Mouse (Mus musculus) MEL (cell line): ENCODE measurements around the gene Ccdc106. TPM values are rescaled to one million over a fixed set of nuclear protein-coding genes. Genes with fewer than 3 reads are reported as not detected.

Experiments
- DNase-seq: peaks from one replicate; pipeline ENCODE4 v3.0.0; 2011; ENCODE audit warnings: low read depth, low spot score
- H3K27ac ChIP-seq: 2 replicates; pipeline ENCODE4 v1.5.1; 2012; ENCODE audit warnings: low read depth, mild to moderate bottlenecking, control low read depth, low read length, moderate library complexity; ENCODE audit not compliant: control insufficient read depth
- H3K27me3 ChIP-seq, 2 experiments: fragments of 150-350 bp in 1 of 2; sonication (generic) in 1 of 2; 2 replicates each; pipeline ENCODE4 v1.6.1; 2012; ENCODE audit warnings: low read length in 2 of 2, mild to moderate bottlenecking in 2 of 2, improper control_type of control experiment in 1 of 2, moderate library complexity in 1 of 2; ENCODE audit not compliant: insufficient read depth in 2 of 2, control insufficient read depth in 1 of 2
- H3K36me3 ChIP-seq, 2 experiments: 2 replicates each; pipeline ENCODE4 v1.6.1; 2012 to 2014; ENCODE audit warnings: low read length in 2 of 2, improper control_type of control experiment in 1 of 2, inconsistent platforms in 1 of 2, mild to moderate bottlenecking in 1 of 2; ENCODE audit not compliant: insufficient read depth in 2 of 2, control insufficient read depth in 1 of 2
- H3K4me1 ChIP-seq, 2 experiments: fragments of 150-350 bp in 1 of 2; sonication (generic) in 1 of 2; 2 replicates each; pipeline ENCODE4 v1.6.1; 2012; ENCODE audit warnings: low read length in 2 of 2, improper control_type of control experiment in 1 of 2, mild to moderate bottlenecking in 1 of 2; ENCODE audit not compliant: insufficient read depth in 2 of 2, control insufficient read depth in 1 of 2
- H3K4me3 ChIP-seq, 2 experiments: fragments of 150-350 bp in 1 of 2; sonication (generic) in 1 of 2; 2 replicates each; pipeline ENCODE4 v1.5.1; 2012; ENCODE audit warnings: low read depth in 2 of 2, low read length in 2 of 2, mild to moderate bottlenecking in 2 of 2, moderate library complexity in 2 of 2, control low read depth in 1 of 2, improper control_type of control experiment in 1 of 2; ENCODE audit not compliant: control insufficient read depth in 1 of 2, insufficient read depth in 1 of 2
- H3K79me2 ChIP-seq: 2 replicates; pipeline ENCODE4 v1.6.1; 2012; ENCODE audit warnings: mild to moderate bottlenecking, low read length, moderate library complexity; ENCODE audit not compliant: control insufficient read depth, poor library complexity, insufficient read depth
- H3K9ac ChIP-seq: 2 replicates; pipeline ENCODE4 v1.6.1; 2012; ENCODE audit warnings: low read depth, mild to moderate bottlenecking, control low read depth, low read length, moderate library complexity; ENCODE audit not compliant: control insufficient read depth, poor library complexity, severe bottlenecking
- H3K9me3 ChIP-seq: fragments of 150-350 bp; sonication (generic); replicated peaks from 2 replicates; pipeline ENCODE4 v1.6.1; 2012; ENCODE audit warnings: mild to moderate bottlenecking, low read length, improper control_type of control experiment, moderate library complexity; ENCODE audit not compliant: insufficient read depth
- BHLHE40 ChIP-seq: IDR thresholded peaks from 2 replicates; pipeline ENCODE4 v1.6.1; 2012; ENCODE audit warnings: low read depth, mild to moderate bottlenecking, inconsistent platforms, low read length, improper control_type of control experiment, borderline replicate concordance
- CHD2 ChIP-seq: IDR thresholded peaks from 2 replicates; pipeline ENCODE4 v1.6.1; 2011; ENCODE audit warnings: low read length, improper control_type of control experiment
- CTCF ChIP-seq, 3 experiments: IDR thresholded peaks in 2 of 3; conservative IDR thresholded peaks in 1 of 3; 2 replicates each; pipeline ENCODE4 v1.5.1; 2011 to 2012; ENCODE audit warnings: low read length in 3 of 3, low read depth in 2 of 3, mild to moderate bottlenecking in 2 of 3, improper control_type of control experiment in 1 of 3, inconsistent platforms in 1 of 3, mixed read lengths in 1 of 3, moderate library complexity in 1 of 3; ENCODE audit not compliant: control insufficient read depth in 1 of 3, insufficient read depth in 1 of 3, poor library complexity in 1 of 3, severe bottlenecking in 1 of 3
- E2F4 ChIP-seq: IDR thresholded peaks from 2 replicates; pipeline ENCODE4 v1.6.1; 2011; ENCODE audit warnings: low read depth, low read length, improper control_type of control experiment, borderline replicate concordance
- ELF1 ChIP-seq: IDR thresholded peaks from 2 replicates; pipeline ENCODE4 v1.6.1; 2014; ENCODE audit warnings: low read depth, mild to moderate bottlenecking, inconsistent platforms, low read length, improper control_type of control experiment, moderate library complexity
- EP300 ChIP-seq, 2 experiments: IDR thresholded peaks; 2 replicates each; pipeline ENCODE4 v1.6.1; 2011; ENCODE audit warnings: improper control_type of control experiment in 2 of 2, low read length in 2 of 2, low read depth in 1 of 2, mild to moderate bottlenecking in 1 of 2
- ETS1 ChIP-seq: IDR thresholded peaks from 2 replicates; pipeline ENCODE4 v1.6.1; 2012; ENCODE audit warnings: low read depth, mild to moderate bottlenecking, inconsistent platforms, low read length, improper control_type of control experiment, moderate library complexity
- GABPA ChIP-seq: IDR thresholded peaks from 2 replicates; pipeline ENCODE4 v1.6.1; 2012; ENCODE audit warnings: low read depth, mild to moderate bottlenecking, inconsistent platforms, low read length, improper control_type of control experiment, moderate library complexity
- GATA1 ChIP-seq: IDR thresholded peaks from 2 replicates; pipeline ENCODE4 v1.6.1; 2011; ENCODE audit warnings: low read depth, low read length, improper control_type of control experiment
- KAT2A ChIP-seq: conservative IDR thresholded peaks from 2 replicates; pipeline ENCODE4 v1.6.1; 2012; ENCODE audit warnings: low read depth, low read length, improper control_type of control experiment, inconsistent platforms
- MAX ChIP-seq: IDR thresholded peaks from 2 replicates; pipeline ENCODE4 v1.6.1; 2011; ENCODE audit warnings: low read length, improper control_type of control experiment
- MAZ ChIP-seq: IDR thresholded peaks from 2 replicates; pipeline ENCODE4 v1.6.1; 2012; ENCODE audit warnings: low read depth, mild to moderate bottlenecking, inconsistent platforms, low read length, improper control_type of control experiment
- MXI1 ChIP-seq: IDR thresholded peaks from 2 replicates; pipeline ENCODE4 v1.6.1; 2011; ENCODE audit warnings: mild to moderate bottlenecking, low read depth, low read length, improper control_type of control experiment
- MYC ChIP-seq: IDR thresholded peaks from 2 replicates; pipeline ENCODE4 v1.6.1; 2011; ENCODE audit warnings: low read depth, mild to moderate bottlenecking, low read length, improper control_type of control experiment, moderate library complexity
- RAD21 ChIP-seq: IDR thresholded peaks from 2 replicates; pipeline ENCODE4 v1.6.1; 2011; ENCODE audit warnings: mild to moderate bottlenecking, low read depth, low read length, improper control_type of control experiment
- RCOR1 ChIP-seq: IDR thresholded peaks from 2 replicates; pipeline ENCODE4 v1.6.1; 2012; ENCODE audit warnings: low read depth, mild to moderate bottlenecking, inconsistent platforms, low read length, improper control_type of control experiment
- SIN3A ChIP-seq: IDR thresholded peaks from 2 replicates; pipeline ENCODE4 v1.6.1; 2012; ENCODE audit warnings: low read length, improper control_type of control experiment, inconsistent platforms
- SMC3 ChIP-seq: IDR thresholded peaks from 2 replicates; pipeline ENCODE4 v1.6.1; 2011; ENCODE audit warnings: low read depth, low read length, improper control_type of control experiment
- TAL1 ChIP-seq: IDR thresholded peaks from 2 replicates; pipeline ENCODE4 v1.6.1; 2012; ENCODE audit warnings: mild to moderate bottlenecking, inconsistent platforms, low read length, moderate library complexity, mixed read lengths
- TBP ChIP-seq: IDR thresholded peaks from 2 replicates; pipeline ENCODE4 v1.8.0; 2011; ENCODE audit warnings: low read depth, low read length, improper control_type of control experiment
- TCF12 ChIP-seq: IDR thresholded peaks from 2 replicates; pipeline ENCODE4 v1.6.1; 2014; ENCODE audit warnings: low read depth, mild to moderate bottlenecking, inconsistent platforms, low read length, improper control_type of control experiment, moderate library complexity
- USF1 ChIP-seq: IDR thresholded peaks from 2 replicates; pipeline ENCODE4 v1.6.1; 2014; ENCODE audit warnings: low read depth, mild to moderate bottlenecking, inconsistent platforms, low read length, improper control_type of control experiment, moderate library complexity
- ZKSCAN1 ChIP-seq: IDR thresholded peaks from 2 replicates; pipeline ENCODE4 v1.6.1; 2012; ENCODE audit warnings: low read depth, mild to moderate bottlenecking, inconsistent platforms, low read length, improper control_type of control experiment, moderate library complexity
- polyA plus RNA-seq, 2 experiments: library from polyadenylated mRNA; stranded (reverse) in 1 of 2; unstranded in 1 of 2; fragments of >175 nt in 1 of 2; fragments of >200 nt in 1 of 2; gene quantifications; 2 replicates each; pipeline versions ENCODE4 v1.2.1 to v1.2.4; 2012; ENCODE audit warnings: low replicate concordance in 2 of 2, low read depth in 1 of 2; ENCODE audit not compliant: insufficient read length in 2 of 2, insufficient read depth in 1 of 2, missing spikeins in 1 of 2
- total RNA-seq: library from RNA; depleted of rRNA; stranded (reverse); fragments of 300-350 nt; gene quantifications from 2 replicates; pipeline ENCODE4 v1.2.3, GENCODE M21; 2012

Gene Ccdc106
- total and polyA plus RNA-seq, 3 experiments, result 0.50 to 0.82 TPM; not detected in 1

GRCm38 (mm10) chr7:5099796-5100195, 79.4 kb downstream of the Ccdc106 start:
- Histone ChIP-seq H3K4me3 (no peak overlapping the region), H3K27me3 (no peaks in the 10 kb centered on the region), H3K36me3 (peaks cover 0 to 5% of the 10 kb centered on the region in 2 experiments; a peak in 2 of 4 replicates), H3K79me2 (no peaks in the 10 kb centered on the region), H3K27ac (no peak overlapping the region), H3K9ac (no peak overlapping the region), H3K9me3 (no peaks in the 10 kb centered on the region), H3K4me1 (peaks cover 0 to 5% of the 10 kb centered on the region in 2 experiments; a peak in 1 of 4 replicates)
- no peak for TF ChIP-seq GABPA
- no peak for TF ChIP-seq E2F4
- TF ChIP-seq TBP, result no peak
- no peak for TF ChIP-seq RAD21
- DNase-seq, result no peak

GRCm38 (mm10) chr7:5101066-5101663, 80.8 kb downstream of the Ccdc106 start:
- H3K27ac ChIP-seq, result no peak overlapping the region
- H3K9me3 ChIP-seq, result no peaks in the 10 kb centered on the region
- H3K4me1 ChIP-seq, result peaks cover 0 to 5% of the 10 kb centered on the region in 2 experiments; a peak in 1 of 4 replicates
- H3K79me2 ChIP-seq, result no peaks in the 10 kb centered on the region
- peaks cover 0 to 5% of the 10 kb centered on the region in 2 experiments; a peak in 1 of 4 replicates for H3K36me3 ChIP-seq
- no peak overlapping the region for H3K4me3 ChIP-seq
- no peaks in the 10 kb centered on the region for H3K27me3 ChIP-seq
- H3K9ac ChIP-seq, result no peak overlapping the region
- peak; percentile 91 for DNase-seq
- TF ChIP-seq TBP (no peak), MYC (peak; percentile 49; the same call in 1 of the 2 replicates), MAX (0 out of 2 replicates have a peak, but pooled peaks have one; percentile 34), TAL1 (peak; percentile 19; the same call in 1 of the 2 replicates), TCF12 (peak; percentile 74), BHLHE40 (peak; percentile 67), ELF1 (peak; percentile 66), KAT2A (no peak), MXI1 (peak; percentile 34; the same call in 1 of the 2 replicates), MAZ (peak; percentile 77), SMC3 (no peak), EP300 (IDR thresholded peaks at IDR 0.05; ENCODE audit: low read depth in 1 of 2, low read length in 2 of 2) (peak; percentile 78 to 84), ETS1 (peak; percentile 80), CHD2 (no peak), SIN3A (peak; percentile 44; the same call in 1 of the 2 replicates), ZKSCAN1 (no peak), GATA1 (peak; percentile 34; the same call in 1 of the 2 replicates), USF1 (no peak), CTCF (IDR thresholded peaks at IDR 0.05 in 2 of 3, conservative IDR thresholded peaks at IDR 0.05 in 1 of 3; ENCODE audit: control insufficient read depth in 1 of 3, insufficient read depth in 1 of 3, low read depth in 2 of 3, low read length in 3 of 3, poor library complexity in 1 of 3, severe bottlenecking in 1 of 3) (no peak), RCOR1 (peak; percentile 100)
